Mouse (Mus musculus): ENCODE data around the gene Grip1. TPM values are rescaled to one million over a fixed set of nuclear protein-coding genes. Genes with fewer than 3 reads are reported as not detected.

Gene Grip1
- polyA plus RNA-seq, 1 experiment from 2014 or later = 4.3 TPM

- Histone ChIP-seq H3K27me3 (ENCODE audit: control insufficient read depth, insufficient read depth, low read length) (no peaks in the 10 kb centered on the region), H3K27ac (ENCODE audit: low read length) (no peak overlapping the region), H3K4me1 (ENCODE audit: control insufficient read depth, insufficient read depth, low read length) (no peaks in the 10 kb centered on the region), H3K9ac (replicated peaks; ENCODE audit: low read depth, low read length) (no peak overlapping the region), H3K4me3 (ENCODE audit: low read depth, low read length) (no peak overlapping the region), H3K36me3 (ENCODE audit: control insufficient read depth, insufficient read depth, low read length) (no peaks in the 10 kb centered on the region), H3K9me3 (ENCODE audit: control insufficient read depth, low read depth, low read length) (no peaks in the 10 kb centered on the region), H3K4me2 (replicated peaks; ENCODE audit: low read depth, low read length) (no peak overlapping the region)
- no peak for ATAC-seq (ENCODE audit: insufficient number of reproducible peaks, insufficient read depth, low FRiP score, low read depth)
- WGBS = 67% methylated on average over 5 of the region's 5 CpGs
These were observed 143.2 kb downstream of the Grip1 start for GRCm38 (mm10) chr10:119596822-119597221.

- H3K36me3 ChIP-seq (ENCODE audit: control insufficient read depth, insufficient read depth, low read length) = no peaks in the 10 kb centered on the region
- 85% methylated on average over 6 of the region's 6 CpGs for whole genome bisulfite sequencing
These were observed 153.9 kb downstream of the Grip1 start for GRCm38 (mm10) chr10:119607501-119607900.

GRCm38 (mm10) chr10:119608998-119609397, 155.4 kb downstream of the Grip1 start:
- H3K4me3 ChIP-seq (ENCODE audit: low read depth, low read length) = no peak overlapping the region
- H3K27ac ChIP-seq (ENCODE audit: low read length) = no peak overlapping the region
- WGBS = 81% methylated on average over 7 of the region's 7 CpGs
- H3K36me3 ChIP-seq (ENCODE audit: control insufficient read depth, insufficient read depth, low read length) = no peaks in the 10 kb centered on the region
- H3K4me1 ChIP-seq (ENCODE audit: control insufficient read depth, insufficient read depth, low read length) = no peaks in the 10 kb centered on the region
- H3K27me3 ChIP-seq (ENCODE audit: control insufficient read depth, insufficient read depth, low read length) = no peaks in the 10 kb centered on the region
- H3K9ac ChIP-seq (replicated peaks; ENCODE audit: low read depth, low read length) = no peak overlapping the region
- no peaks in the 10 kb centered on the region for H3K9me3 ChIP-seq (ENCODE audit: control insufficient read depth, low read depth, low read length)
- ATAC-seq (ENCODE audit: insufficient number of reproducible peaks, insufficient read depth, low FRiP score, low read depth) = no peak
- H3K4me2 ChIP-seq (replicated peaks; ENCODE audit: low read depth, low read length) = no peak overlapping the region

More at GRCm38 (mm10) chr10:119607501-119607900, 153.9 kb downstream of the Grip1 start:
- no peaks in the 10 kb centered on the region for H3K4me1 ChIP-seq (ENCODE audit: control insufficient read depth, insufficient read depth, low read length)
- H3K4me3 ChIP-seq (ENCODE audit: low read depth, low read length) = no peak overlapping the region
- no peak overlapping the region for H3K9ac ChIP-seq (replicated peaks; ENCODE audit: low read depth, low read length)
- H3K27me3 ChIP-seq (ENCODE audit: control insufficient read depth, insufficient read depth, low read length) = no peaks in the 10 kb centered on the region
- no peaks in the 10 kb centered on the region for H3K9me3 ChIP-seq (ENCODE audit: control insufficient read depth, low read depth, low read length)
- ATAC-seq (ENCODE audit: insufficient number of reproducible peaks, insufficient read depth, low FRiP score, low read depth) = no peak
- H3K27ac ChIP-seq (ENCODE audit: low read length) = no peak overlapping the region
- H3K4me2 ChIP-seq (replicated peaks; ENCODE audit: low read depth, low read length) = no peak overlapping the region

- Histone ChIP-seq H3K4me3 (ENCODE audit: low read depth, low read length) (no peak overlapping the region), H3K27ac (ENCODE audit: low read length) (no peak overlapping the region), H3K9ac (replicated peaks; ENCODE audit: low read depth, low read length) (no peak overlapping the region), H3K4me2 (replicated peaks; ENCODE audit: low read depth, low read length) (no peak overlapping the region), H3K4me1 (ENCODE audit: control insufficient read depth, insufficient read depth, low read length) (peaks cover 4% of the 10 kb centered on the region; the same call in 1 of the 2 replicates), H3K9me3 (ENCODE audit: control insufficient read depth, low read depth, low read length) (no peaks in the 10 kb centered on the region), H3K36me3 (ENCODE audit: control insufficient read depth, insufficient read depth, low read length) (no peaks in the 10 kb centered on the region), H3K27me3 (ENCODE audit: control insufficient read depth, insufficient read depth, low read length) (no peaks in the 10 kb centered on the region)
- WGBS = 58% methylated on average over 9 of the region's 9 CpGs
- ATAC-seq (ENCODE audit: insufficient number of reproducible peaks, insufficient read depth, low FRiP score, low read depth) = no peak
These were observed 156.8 kb downstream of the Grip1 start for GRCm38 (mm10) chr10:119610279-119610895.

- Histone ChIP-seq H3K4me2 (replicated peaks; ENCODE audit: low read depth, low read length) (no peak overlapping the region), H3K27ac (ENCODE audit: low read length) (no peak overlapping the region), H3K9ac (replicated peaks; ENCODE audit: low read depth, low read length) (no peak overlapping the region), H3K4me3 (ENCODE audit: low read depth, low read length) (no peak overlapping the region), H3K9me3 (ENCODE audit: control insufficient read depth, low read depth, low read length) (no peaks in the 10 kb centered on the region), H3K4me1 (ENCODE audit: control insufficient read depth, insufficient read depth, low read length) (peaks cover 9% of the 10 kb centered on the region; the same call in 1 of the 2 replicates), H3K27me3 (ENCODE audit: control insufficient read depth, insufficient read depth, low read length) (no peaks in the 10 kb centered on the region), H3K36me3 (ENCODE audit: control insufficient read depth, insufficient read depth, low read length) (no peaks in the 10 kb centered on the region)
- no peak for ATAC-seq (ENCODE audit: insufficient number of reproducible peaks, insufficient read depth, low FRiP score, low read depth)
- 95% methylated on average over 5 of the region's 5 CpGs for WGBS
These were observed 158.4 kb downstream of the Grip1 start for GRCm38 (mm10) chr10:119612034-119612433.

GRCm38 (mm10) chr10:119614726-119615125, 161.1 kb downstream of the Grip1 start:
- peak overlapping the region; percentile 15 for H3K4me2 ChIP-seq (replicated peaks; ENCODE audit: low read depth, low read length)
- WGBS = 30% methylated on average over 7 of the region's 7 CpGs
- no peak for ATAC-seq (ENCODE audit: insufficient number of reproducible peaks, insufficient read depth, low FRiP score, low read depth)
- peaks cover 9% of the 10 kb centered on the region; the same call in 1 of the 2 replicates for H3K4me1 ChIP-seq (ENCODE audit: control insufficient read depth, insufficient read depth, low read length)
- no peaks in the 10 kb centered on the region for H3K9me3 ChIP-seq (ENCODE audit: control insufficient read depth, low read depth, low read length)
- H3K27ac ChIP-seq (ENCODE audit: low read length) = peak overlapping the region; percentile 40; the same call in 1 of the 2 replicates
- H3K4me3 ChIP-seq (ENCODE audit: low read depth, low read length) = no peak overlapping the region
- no peak overlapping the region for H3K9ac ChIP-seq (replicated peaks; ENCODE audit: low read depth, low read length)
- no peaks in the 10 kb centered on the region for H3K36me3 ChIP-seq (ENCODE audit: control insufficient read depth, insufficient read depth, low read length)
- no peaks in the 10 kb centered on the region for H3K27me3 ChIP-seq (ENCODE audit: control insufficient read depth, insufficient read depth, low read length)

- Histone ChIP-seq H3K4me2 (replicated peaks; ENCODE audit: low read depth, low read length) (peak overlapping the region; percentile 15), H3K36me3 (ENCODE audit: control insufficient read depth, insufficient read depth, low read length) (no peaks in the 10 kb centered on the region), H3K9me3 (ENCODE audit: control insufficient read depth, low read depth, low read length) (no peaks in the 10 kb centered on the region), H3K27ac (ENCODE audit: low read length) (peak overlapping the region; percentile 40; the same call in 1 of the 2 replicates), H3K4me1 (ENCODE audit: control insufficient read depth, insufficient read depth, low read length) (peaks cover 9% of the 10 kb centered on the region; the same call in 1 of the 2 replicates), H3K4me3 (ENCODE audit: low read depth, low read length) (no peak overlapping the region), H3K9ac (replicated peaks; ENCODE audit: low read depth, low read length) (no peak overlapping the region), H3K27me3 (ENCODE audit: control insufficient read depth, insufficient read depth, low read length) (no peaks in the 10 kb centered on the region)
- peak; percentile 88 for ATAC-seq (ENCODE audit: insufficient number of reproducible peaks, insufficient read depth, low FRiP score, low read depth)
- WGBS = 70% methylated on average over 14 of the region's 14 CpGs
These were observed 161.7 kb downstream of the Grip1 start for GRCm38 (mm10) chr10:119615240-119615885.

- Histone ChIP-seq H3K4me3 (ENCODE audit: low read depth, low read length) (no peak overlapping the region), H3K27me3 (ENCODE audit: control insufficient read depth, insufficient read depth, low read length) (no peaks in the 10 kb centered on the region), H3K4me2 (replicated peaks; ENCODE audit: low read depth, low read length) (no peak overlapping the region), H3K4me1 (ENCODE audit: control insufficient read depth, insufficient read depth, low read length) (peaks cover 9% of the 10 kb centered on the region; the same call in 1 of the 2 replicates), H3K9ac (replicated peaks; ENCODE audit: low read depth, low read length) (no peak overlapping the region), H3K27ac (ENCODE audit: low read length) (no peak overlapping the region), H3K9me3 (ENCODE audit: control insufficient read depth, low read depth, low read length) (no peaks in the 10 kb centered on the region), H3K36me3 (ENCODE audit: control insufficient read depth, insufficient read depth, low read length) (no peaks in the 10 kb centered on the region)
- no peak for ATAC-seq (ENCODE audit: insufficient number of reproducible peaks, insufficient read depth, low FRiP score, low read depth)
- 76% methylated on average over 3 of the region's 3 CpGs for WGBS
These were observed 162.4 kb downstream of the Grip1 start for GRCm38 (mm10) chr10:119616078-119616477.
